ENCODE assay signal across 8 mouse cellular contexts in genomic region chr8:83724697-83725482, GRCm38 (mm10). TPM values are rescaled to one million over a fixed set of nuclear protein-coding genes. Genes with fewer than 3 reads are reported as not detected.
DNase-seq lines count a peak whose midpoint lies in the region; ATAC-seq and TF ChIP-seq lines count a peak whose summit lies in the region.

No protein-coding gene starts in this region.

- H3K27ac ChIP-seq in MEL (ENCODE audit: control insufficient read depth, low read depth, low read length): no peak overlapping the region
- H3K27ac ChIP-seq in hindbrain, embryonic 13.5 days: no peak overlapping the region

- ATAC-seq in hindbrain, embryonic 13.5 days (ENCODE audit: low FRiP score): peak; percentile 45

- H3K9me3 ChIP-seq in MEL (replicated peaks; ENCODE audit: insufficient read depth, low read length): no peaks in the 10 kb centered on the region
- no peaks in the 10 kb centered on the region for H3K9me3 ChIP-seq in hindbrain, embryonic 13.5 days

- peak; percentile 68 for TF ChIP-seq RAD21 in MEL (IDR thresholded peaks at IDR 0.05; ENCODE audit: low read depth, low read length)

- H3K4me2 ChIP-seq in hindbrain, embryonic 13.5 days: no peak overlapping the region

- H3K27me3 ChIP-seq in MEL (ENCODE audit: control insufficient read depth in 1 of 2, insufficient read depth in 2 of 2, low read length in 2 of 2): no peaks in the 10 kb centered on the region
- H3K27me3 ChIP-seq in hindbrain, embryonic 13.5 days: no peaks in the 10 kb centered on the region

- peaks cover 0 to 31% of the 10 kb centered on the region in 2 experiments; a peak in 2 of 4 replicates for H3K36me3 ChIP-seq in MEL (ENCODE audit: control insufficient read depth in 1 of 2, insufficient read depth in 2 of 2, low read length in 2 of 2)
- H3K36me3 ChIP-seq in hindbrain, embryonic 13.5 days: peaks cover 63% of the 10 kb centered on the region

- TF ChIP-seq POLR2A in MEL (IDR thresholded peaks at IDR 0.05; ENCODE audit: control insufficient read depth in 1 of 2, insufficient read depth in 1 of 2, low read depth in 1 of 2, low read length in 2 of 2, poor library complexity in 1 of 2): no peak; a peak in 1 of 4 replicates

- H3K4me3 ChIP-seq in MEL (ENCODE audit: control insufficient read depth in 1 of 2, insufficient read depth in 1 of 2, low read depth in 2 of 2, low read length in 2 of 2): no peak overlapping the region
- no peak overlapping the region for H3K4me3 ChIP-seq in hindbrain, embryonic 13.5 days

- 49% methylated on average over 15 of the region's 15 CpGs for WGBS in hindbrain, embryonic 13.5 days

- TF ChIP-seq EP300 in MEL (IDR thresholded peaks at IDR 0.05; ENCODE audit: low read depth in 1 of 2, low read length in 2 of 2): no peak

- H3K79me2 ChIP-seq in MEL (ENCODE audit: control insufficient read depth, insufficient read depth, low read length, poor library complexity): peaks cover 2% of the 10 kb centered on the region; the same call in 1 of the 2 replicates

- H3K9ac ChIP-seq in MEL (ENCODE audit: control insufficient read depth, low read depth, low read length, poor library complexity, severe bottlenecking): no peak overlapping the region
- no peak overlapping the region for H3K9ac ChIP-seq in hindbrain, embryonic 13.5 days

- peak; percentile 80 to 83 (median 82) for TF ChIP-seq CTCF in MEL (IDR thresholded peaks at IDR 0.05 in 2 of 3, conservative IDR thresholded peaks at IDR 0.05 in 1 of 3; ENCODE audit: control insufficient read depth in 1 of 3, insufficient read depth in 1 of 3, low read depth in 2 of 3, low read length in 3 of 3, poor library complexity in 1 of 3, severe bottlenecking in 1 of 3)

- H3K4me1 ChIP-seq in MEL (ENCODE audit: control insufficient read depth in 1 of 2, insufficient read depth in 2 of 2, low read length in 2 of 2): no peaks in the 10 kb centered on the region
- H3K4me1 ChIP-seq in hindbrain, embryonic 13.5 days (replicated peaks): no peaks in the 10 kb centered on the region

- DNase-seq in MEL (ENCODE audit: low read depth, low spot score): peak; percentile 84
- peak; percentile 73 for DNase-seq in cerebellum, adult 8-10 months
- peak; percentile 66 to 89 for DNase-seq in frontal cortex, adult 2 months (ENCODE audit: extremely low spot score in 1 of 2, low spot score in 1 of 2)
- DNase-seq in layer of hippocampus, postnatal 25 days (ENCODE audit: extremely low spot score in 1 of 2, low spot score in 1 of 2): peak; percentile 66 to 78
- peak; percentile 93 for DNase-seq in lung, postnatal 10 days
- DNase-seq in ovary, postnatal 36 days (ENCODE audit: low spot score): peak; percentile 82
- peak; percentile 93 for DNase-seq in thymus, postnatal 4 days

TF ChIP-seq in MEL, 35 proteins besides CTCF, POLR2A, EP300 and RAD21:
- TF ChIP-seq ZC3H11A (IDR thresholded peaks at IDR 0.05; ENCODE audit: low read depth, low read length) (peak; percentile 58), NELFE (IDR thresholded peaks at IDR 0.05; ENCODE audit: low read depth, low read length) (peak; percentile 24; the same call in 1 of the 2 replicates), ELF1 (IDR thresholded peaks at IDR 0.05; ENCODE audit: low read depth, low read length) (peak; percentile 68), MAX (IDR thresholded peaks at IDR 0.05; ENCODE audit: low read length) (peak; percentile 62), ETS1 (IDR thresholded peaks at IDR 0.05; ENCODE audit: low read depth, low read length) (no peak), CHD1 (IDR thresholded peaks at IDR 0.05; ENCODE audit: low read depth, low read length) (no peak), MXI1 (IDR thresholded peaks at IDR 0.05; ENCODE audit: low read depth, low read length) (peak; percentile 57), SIN3A (IDR thresholded peaks at IDR 0.05; ENCODE audit: low read length) (peak; percentile 51; the same call in 1 of the 2 replicates), POLR2AphosphoS2 (IDR thresholded peaks at IDR 0.05; ENCODE audit: low read length) (peak; percentile 52; the same call in 1 of the 2 replicates), HCFC1 (IDR thresholded peaks at IDR 0.05; ENCODE audit: low read depth, low read length) (0 out of 2 replicates have a peak, but pooled peaks have one; percentile 26), SMC3 (IDR thresholded peaks at IDR 0.05; ENCODE audit: low read depth, low read length) (peak; percentile 71), USF2 (IDR thresholded peaks at IDR 0.05; ENCODE audit: borderline replicate concordance in 1 of 2, insufficient read depth in 1 of 2, low read depth in 1 of 2, low read length in 2 of 2) (no peak)

RNA-seq across cellular contexts. Expression of gene Ddx39, which starts 9.9 kb away (rescaled TPM):
- 279 and 361 TPM in 2 replicates for total RNA-seq in MEL (2012; rRNA removed)
- 100 to 1,000 TPM; 272 to 304 TPM for polyA plus RNA-seq in MEL (2012; ENCODE audit: insufficient read depth in 1 of 2, insufficient read length in 2 of 2, low read depth in 1 of 2, low replicate concordance in 2 of 2, missing spikeins in 1 of 2)
- 27.2 and 30.6 TPM in 2 replicates for polyA plus RNA-seq in frontal cortex, adult 2 months (2012; rRNA removed)
- polyA plus RNA-seq in hindbrain, embryonic 13.5 days (2015; fragmentation: Nextera tagmentation; extraction: Ambion mirVana): 116 and 119 TPM in 2 replicates
- 10 to 100 TPM; 14.4 to 17.2 TPM for total RNA-seq in layer of hippocampus, postnatal 25 days (2021)

RNA-seq across cellular contexts. Expression of gene Adgre5, which starts 16.2 kb away (rescaled TPM):
- total RNA-seq in MEL (2012; rRNA removed): 16.1 and 18.5 TPM in 2 replicates
- 10 to 100 TPM in 1 of 2 experiments, not detected in 1; 21.4 TPM for polyA plus RNA-seq in MEL (2012; ENCODE audit: insufficient read depth in 1 of 2, insufficient read length in 2 of 2, low read depth in 1 of 2, low replicate concordance in 2 of 2, missing spikeins in 1 of 2)
- 21.8 and 23.0 TPM in 2 replicates for polyA plus RNA-seq in frontal cortex, adult 2 months (2012; rRNA removed)
- polyA plus RNA-seq in hindbrain, embryonic 13.5 days (2015; fragmentation: Nextera tagmentation; extraction: Ambion mirVana): 12.3 and 13.0 TPM in 2 replicates
- 10 to 100 TPM in 1 of 2 experiments, 1 to 10 TPM in 1; 7.4 to 11.0 TPM for total RNA-seq in layer of hippocampus, postnatal 25 days (2021)

RNA-seq across cellular contexts. Expression of gene Pkn1, which starts 25.9 kb away (rescaled TPM):
- total RNA-seq in MEL (2012; rRNA removed): 33.5 and 37.8 TPM in 2 replicates
- 10 to 100 TPM; 41.2 to 73.2 TPM for polyA plus RNA-seq in MEL (2012; ENCODE audit: insufficient read depth in 1 of 2, insufficient read length in 2 of 2, low read depth in 1 of 2, low replicate concordance in 2 of 2, missing spikeins in 1 of 2)
- 51.9 and 61.9 TPM in 2 replicates for polyA plus RNA-seq in frontal cortex, adult 2 months (2012; rRNA removed)
- polyA plus RNA-seq in hindbrain, embryonic 13.5 days (2015; fragmentation: Nextera tagmentation; extraction: Ambion mirVana): 20.7 and 23.7 TPM in 2 replicates
- total RNA-seq in layer of hippocampus, postnatal 25 days (2021): 10 to 100 TPM; 42.2 to 57.6 TPM

RNA-seq across cellular contexts. Expression of gene Ptger1, which starts 58.4 kb away (rescaled TPM):
- 2.6 and 4.0 TPM in 2 replicates for total RNA-seq in MEL (2012; rRNA removed)
- 1 to 10 TPM in 1 of 2 experiments, not detected in 1; 3.1 TPM for polyA plus RNA-seq in MEL (2012; ENCODE audit: insufficient read depth in 1 of 2, insufficient read length in 2 of 2, low read depth in 1 of 2, low replicate concordance in 2 of 2, missing spikeins in 1 of 2)
- polyA plus RNA-seq in frontal cortex, adult 2 months (2012; rRNA removed): 2.2 TPM in 2 replicates
- polyA plus RNA-seq in hindbrain, embryonic 13.5 days (2015; fragmentation: Nextera tagmentation; extraction: Ambion mirVana): 0.38 and 0.70 TPM in 2 replicates
- total RNA-seq in layer of hippocampus, postnatal 25 days (2021): 1 to 10 TPM; 1.3 to 1.6 TPM
